ENCODE assay signal across 25 mouse cellular contexts in the genomic region with DNA sequence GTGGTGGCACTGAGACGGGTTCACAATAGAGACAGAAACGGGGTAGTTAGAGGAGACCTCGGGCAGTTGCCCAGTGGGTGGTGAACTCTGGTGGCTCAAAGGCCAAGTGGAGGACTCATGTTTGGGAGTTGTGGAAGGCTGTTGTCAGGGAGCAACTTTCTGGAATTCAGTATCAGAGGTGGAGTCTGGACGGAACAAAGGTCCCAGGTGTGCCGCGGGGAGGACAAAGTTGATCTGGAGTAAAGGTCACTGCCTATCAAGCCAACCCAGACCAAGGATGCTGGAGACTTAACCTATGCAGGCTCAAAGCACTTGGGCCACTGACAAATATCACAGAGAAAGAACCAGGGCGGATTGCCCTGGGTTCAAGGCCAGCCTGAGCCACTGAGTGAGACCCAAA. TPM values are rescaled to one million over a fixed set of nuclear protein-coding genes. Genes with fewer than 3 reads are reported as not detected.
"Had no signal": no experiment of that assay in that cellular context is flagged by ENCODE, and none has a peak within 500 bp of the region (broad histone marks: within the 10 kb centered on the region; RNA-seq: fewer than 3 reads in every experiment).

No protein-coding gene starts in this region.

- H3K9ac ChIP-seq: kidney, embryonic 15.5 days; limb, embryonic 13.5 days; liver, embryonic 13.5 days; lung, embryonic 15.5 days; midbrain, embryonic 13.5 days; neural tube, embryonic 13.5 days had no signal

- H3K9me3 ChIP-seq: kidney, embryonic 15.5 days; limb, embryonic 10.5 days; limb, embryonic 13.5 days; liver, embryonic 13.5 days; lung, embryonic 15.5 days; megakaryocyte, embryonic 14.5 days; midbrain, embryonic 10.5 days; midbrain, embryonic 13.5 days; neural tube, embryonic 13.5 days had no signal

- DNase-seq: kidney, adult 18-20 months; kidney, postnatal 10 days; layer of hippocampus, adult 9-11 months; liver, embryonic 13.5 days; lung, adult 18-20 months; lung, postnatal 10 days; lung, postnatal 36 days; retina, postnatal 1 day; right cerebral cortex, postnatal 25 days; thymus, postnatal 36 days had no signal

- H3K4me2 ChIP-seq: kidney, embryonic 15.5 days; limb, embryonic 13.5 days; liver, embryonic 13.5 days; lung, embryonic 15.5 days; midbrain, embryonic 13.5 days; neural tube, embryonic 13.5 days had no signal

- H3K4me3 ChIP-seq: kidney, embryonic 15.5 days; layer of hippocampus, adult 2 months; limb, embryonic 10.5 days; limb, embryonic 13.5 days; liver, embryonic 13.5 days; lung, embryonic 15.5 days; megakaryocyte, embryonic 14.5 days; midbrain, embryonic 10.5 days; midbrain, embryonic 13.5 days; myocyte; neural tube, embryonic 13.5 days had no signal

- ATAC-seq: inflammation-experienced regulatory T-cells, adult 6 months; midbrain, embryonic 13.5 days; midbrain, embryonic 16.5 days had no signal

- H3K4me1 ChIP-seq: kidney, embryonic 15.5 days; limb, embryonic 10.5 days; limb, embryonic 13.5 days; liver, embryonic 13.5 days; lung, embryonic 15.5 days; megakaryocyte, embryonic 14.5 days; midbrain, embryonic 10.5 days; midbrain, embryonic 13.5 days; neural tube, embryonic 13.5 days had no signal

- H3K36me3 ChIP-seq: kidney, embryonic 15.5 days; limb, embryonic 10.5 days; limb, embryonic 13.5 days; liver, embryonic 13.5 days; lung, embryonic 15.5 days; midbrain, embryonic 10.5 days; midbrain, embryonic 13.5 days; neural tube, embryonic 13.5 days had no signal

- H3K27me3 ChIP-seq: kidney, embryonic 15.5 days; limb, embryonic 13.5 days; liver, embryonic 13.5 days; lung, embryonic 15.5 days; megakaryocyte, embryonic 14.5 days; midbrain, embryonic 13.5 days; neural tube, embryonic 13.5 days had no signal

- H3K27ac ChIP-seq: kidney, embryonic 15.5 days; layer of hippocampus, adult 2 months; limb, embryonic 10.5 days; limb, embryonic 13.5 days; liver, embryonic 13.5 days; lung, embryonic 15.5 days; midbrain, embryonic 10.5 days; midbrain, embryonic 13.5 days; neural tube, embryonic 13.5 days had no signal

RNA-seq across cellular contexts. Expression of a gene that starts 5.5 kb away (rescaled TPM):
- polyA plus RNA-seq: inflammation-experienced regulatory T-cells, adult 6 months; kidney, embryonic 15.5 days; large intestine, adult 2 months; limb, embryonic 10.5 days; limb, embryonic 13.5 days; liver, embryonic 13.5 days; lung, embryonic 15.5 days; midbrain, embryonic 10.5 days; midbrain, embryonic 13.5 days; midbrain, embryonic 16.5 days; myocyte; neural tube, embryonic 13.5 days; stomach, embryonic 14.5 days; urinary bladder, adult 2 months had no signal

RNA-seq across cellular contexts. Expression of a gene that starts 48.4 kb away (rescaled TPM):
- polyA plus RNA-seq: inflammation-experienced regulatory T-cells, adult 6 months; kidney, embryonic 15.5 days; large intestine, adult 2 months; limb, embryonic 10.5 days; limb, embryonic 13.5 days; liver, embryonic 13.5 days; lung, embryonic 15.5 days; midbrain, embryonic 10.5 days; midbrain, embryonic 13.5 days; midbrain, embryonic 16.5 days; myocyte; neural tube, embryonic 13.5 days; stomach, embryonic 14.5 days; urinary bladder, adult 2 months had no signal
